Mouse (Mus musculus): ENCODE data around the gene Usp35. TPM values are rescaled to one million over a fixed set of nuclear protein-coding genes. Genes with fewer than 3 reads are reported as not detected.

Gene Usp35
- polyA plus RNA-seq (2014; fragmentation: Illumina TruSeq; extraction: RNeasy Lipid Tissue Mini Kit (QIAGEN cat#74804); ENCODE audit: low read depth, low replicate concordance): not detected

DNA sequence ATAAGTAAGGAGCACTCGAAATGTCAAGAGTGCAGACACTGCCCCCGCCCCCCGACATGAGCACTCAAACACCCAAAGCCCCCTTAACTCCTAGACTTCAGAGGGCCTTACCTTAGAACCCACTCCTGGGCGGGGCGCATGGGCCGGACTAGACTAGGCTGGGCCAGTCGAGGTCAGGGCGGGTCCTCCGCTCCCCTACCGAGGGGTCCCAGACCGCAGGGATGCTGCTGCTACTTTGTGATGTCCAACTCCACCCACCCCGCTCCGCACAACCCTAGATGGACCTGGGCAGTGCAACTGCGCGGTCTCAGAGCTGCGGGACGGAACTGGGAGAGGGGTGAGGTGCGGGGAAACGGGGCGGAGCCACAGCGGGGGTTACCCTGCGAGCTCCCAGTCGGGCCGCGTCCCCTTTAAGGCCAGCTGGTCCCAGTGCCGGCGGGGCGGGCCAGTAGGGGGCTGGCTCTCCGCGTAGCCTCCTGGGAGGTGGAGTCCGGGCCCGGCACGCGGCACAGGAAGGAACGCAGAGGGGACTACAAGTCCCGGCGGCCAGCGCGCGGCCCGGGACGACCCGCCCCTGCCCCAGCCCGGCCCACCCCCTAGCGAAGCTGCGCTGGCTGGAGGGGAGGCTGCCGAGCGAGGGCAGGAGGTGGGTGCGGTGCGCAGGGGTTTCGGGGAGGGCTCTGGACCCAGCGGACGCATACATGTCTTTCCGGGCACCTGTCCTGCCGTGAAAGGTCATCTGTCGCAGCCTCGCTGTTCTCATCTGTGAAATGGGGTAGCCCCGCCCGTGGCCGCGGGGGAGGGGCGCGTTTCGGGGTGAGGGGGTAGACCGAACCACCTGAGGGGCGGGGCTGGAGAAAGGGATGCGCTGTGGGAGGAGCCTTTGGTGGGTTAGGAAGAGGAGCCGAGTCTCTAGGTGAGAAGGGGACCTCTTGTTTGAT, at the start of gene Usp35, which contains the start of gene Kctd21:
Gene Usp35, minus strand, starts transcription at position 295 of the 941 bp plus-strand sequence.
Gene Kctd21, plus strand, starts transcription at position 602 of the 941 bp plus-strand sequence.

Other genes starting within 250 kb of the Usp35 start
- gene Kctd21, start 307 bp upstream of the Usp35 start, polyA plus RNA-seq (2014; fragmentation: Illumina TruSeq; extraction: RNeasy Lipid Tissue Mini Kit (QIAGEN cat#74804); ENCODE audit: low read depth, low replicate concordance): 4.4 TPM
- 12.3 TPM for gene Alg8, start 39.6 kb upstream of the Usp35 start, polyA plus RNA-seq (2014; fragmentation: Illumina TruSeq; extraction: RNeasy Lipid Tissue Mini Kit (QIAGEN cat#74804); ENCODE audit: low read depth, low replicate concordance)
- 355 TPM for gene Ndufc2, start 68.0 kb upstream of the Usp35 start, polyA plus RNA-seq (2014; fragmentation: Illumina TruSeq; extraction: RNeasy Lipid Tissue Mini Kit (QIAGEN cat#74804); ENCODE audit: low read depth, low replicate concordance)
- 2.4 TPM for gene Thrsp, start 85.7 kb upstream of the Usp35 start, polyA plus RNA-seq (2014; fragmentation: Illumina TruSeq; extraction: RNeasy Lipid Tissue Mini Kit (QIAGEN cat#74804); ENCODE audit: low read depth, low replicate concordance)
- gene Kctd14, start 119.3 kb upstream of the Usp35 start, polyA plus RNA-seq (2014; fragmentation: Illumina TruSeq; extraction: RNeasy Lipid Tissue Mini Kit (QIAGEN cat#74804); ENCODE audit: low read depth, low replicate concordance): 2.1 TPM
- gene Ints4, start 148.9 kb upstream of the Usp35 start, polyA plus RNA-seq (2014; fragmentation: Illumina TruSeq; extraction: RNeasy Lipid Tissue Mini Kit (QIAGEN cat#74804); ENCODE audit: low read depth, low replicate concordance): 51.1 TPM
- gene Aamdc, start 247.5 kb upstream of the Usp35 start, polyA plus RNA-seq (2014; fragmentation: Illumina TruSeq; extraction: RNeasy Lipid Tissue Mini Kit (QIAGEN cat#74804); ENCODE audit: low read depth, low replicate concordance): 41.4 TPM
- 17.0 TPM for gene Rsf1, start 247.9 kb upstream of the Usp35 start, polyA plus RNA-seq (2014; fragmentation: Illumina TruSeq; extraction: RNeasy Lipid Tissue Mini Kit (QIAGEN cat#74804); ENCODE audit: low read depth, low replicate concordance)

Measured in kidney, adult 10 weeks (tissue).